Mouse (Mus musculus) liver, adult 2 months (tissue): Measurements from ENCODE around the gene Srrm1.

Source experiments
- CTCF ChIP-seq: fragments of 200-500 bp; IDR thresholded peaks from 2 replicates; pipeline ENCODE4 v1.5.1; 2011; ENCODE audit warnings: low read depth, low read length, control low read depth
- POLR2A ChIP-seq: fragments of 200-500 bp; IDR thresholded peaks from 2 replicates; pipeline ENCODE4 v1.6.1; 2011; ENCODE audit warnings: low read length, control low read depth; ENCODE audit not compliant: insufficient read depth; ENCODE audit errors: extremely low read depth

DNA sequence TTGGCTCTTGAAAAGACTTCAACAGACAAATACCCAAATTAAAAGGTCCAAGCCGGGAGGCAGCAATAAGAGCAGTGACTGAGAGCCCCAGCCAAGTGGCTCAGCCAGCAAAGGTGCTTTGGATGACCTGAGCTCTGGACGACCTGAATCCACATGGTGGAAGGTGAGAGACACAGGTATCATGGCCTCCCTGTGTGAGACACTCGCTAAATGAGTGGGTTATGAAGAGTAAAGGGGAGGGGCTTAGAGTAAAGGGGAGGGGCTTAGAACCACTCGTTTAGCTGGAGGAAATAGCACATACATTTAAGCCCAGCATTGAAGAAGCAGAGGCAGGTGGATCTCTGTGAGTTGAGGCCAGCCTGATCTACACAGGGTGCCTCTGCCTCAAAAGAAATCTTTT is 69.7 kb downstream of the Srrm1 start:
- TF ChIP-seq CTCF (no peak), POLR2A (no peak)
